Mouse (Mus musculus) megakaryocyte progenitor cell, adult 5-6 weeks (primary cell): ENCODE data around the gene Tppp2. TPM values are rescaled to one million over a fixed set of nuclear protein-coding genes. Genes with fewer than 3 reads are reported as not detected.
A peak's percentile ranks its signal among the peaks of the same experiment; 100 is the strongest.
"Not testable (repeated sequence)": the region's sequence is repeated elsewhere in the genome, so short reads cannot be mapped to it uniquely, and the experiment has no call there.

Source experiments
- ATAC-seq: replicated peaks from 2 replicates; pipeline ENCODE4 v1.8.0; 2016; ENCODE audit warnings: mild to moderate bottlenecking, moderate TSS enrichment, inconsistent platforms; ENCODE audit not compliant: poor library complexity
- total RNA-seq, 2 experiments: library from RNA; stranded (forward) in 1 of 2; stranded (reverse) in 1 of 2; fragments of 157-497, 149-512 nt in 1 of 2; fragments of 200-1000 nt in 1 of 2; gene quantifications; 2 replicates each; pipeline versions ENCODE4 v1.2.3 to v1.2.4; 2015 to 2017

Tppp2 gene
- total RNA-seq, 2 experiments from 2014 or later: not detected

GRCm38 (mm10) chr14:51906102-51906501 is 12.1 kb upstream of the Tppp2 start:
- peak; percentile 59 for ATAC-seq

DNA sequence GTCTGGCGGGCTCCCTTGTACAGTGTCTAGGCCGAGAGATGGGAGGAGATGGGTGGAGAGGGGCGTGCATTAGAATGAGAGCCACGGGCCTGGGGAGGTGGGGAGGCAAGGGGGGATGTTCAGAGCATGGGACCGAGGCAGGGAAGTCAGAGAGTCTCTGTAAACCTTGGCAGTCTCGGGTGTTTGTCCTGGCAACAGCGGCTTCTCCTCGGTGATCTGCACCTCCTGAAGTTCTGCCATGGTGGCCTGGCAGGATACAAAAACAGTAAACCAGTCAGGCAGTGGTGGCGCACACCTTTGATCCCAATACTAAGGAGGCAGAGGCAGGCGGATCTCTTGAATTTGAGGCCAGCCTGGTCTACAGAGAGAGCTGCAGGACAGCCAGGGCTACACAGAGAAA is 6.9 kb upstream of the Tppp2 start:
- no peak for ATAC-seq

GRCm38 (mm10) chr14:51912391-51913061 is 5.7 kb upstream of the Tppp2 start:
- ATAC-seq: no peak

GRCm38 (mm10) chr14:51913062-51913959 is 4.9 kb upstream of the Tppp2 start:
- peak; percentile 80 for ATAC-seq

GRCm38 (mm10) chr14:51913960-51914762 is 4.1 kb upstream of the Tppp2 start, which contains the start of gene Ndrg2:
Gene Ndrg2, minus strand, starts transcription at chr14:51914158.
- peak; percentile 38 for ATAC-seq

- ATAC-seq: 0 out of 2 replicates have a peak, but pooled peaks have one; percentile 12
Measured at GRCm38 (mm10) chr14:51915030-51915429, 3.2 kb upstream of the Tppp2 start.

DNA sequence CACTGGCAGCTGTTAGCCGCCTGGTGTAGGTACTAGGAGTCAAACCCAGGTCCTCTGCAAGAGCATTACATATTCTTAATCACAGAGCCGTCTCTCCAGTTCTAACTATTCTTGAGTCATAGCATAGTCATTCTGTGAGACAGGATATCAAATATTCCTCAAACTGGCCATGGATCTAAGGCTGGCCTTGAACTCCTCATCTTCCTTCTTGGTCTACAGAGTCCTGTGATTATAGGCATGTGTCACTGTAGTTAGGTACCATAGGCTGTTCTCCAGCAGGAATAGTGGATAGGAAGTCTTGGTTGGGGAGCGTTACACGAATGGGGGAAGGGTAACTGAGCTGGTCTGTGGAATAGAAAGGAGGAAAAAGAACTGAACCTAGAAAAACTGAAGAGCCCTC is 1.7 kb upstream of the Tppp2 start:
- ATAC-seq: no peak

DNA sequence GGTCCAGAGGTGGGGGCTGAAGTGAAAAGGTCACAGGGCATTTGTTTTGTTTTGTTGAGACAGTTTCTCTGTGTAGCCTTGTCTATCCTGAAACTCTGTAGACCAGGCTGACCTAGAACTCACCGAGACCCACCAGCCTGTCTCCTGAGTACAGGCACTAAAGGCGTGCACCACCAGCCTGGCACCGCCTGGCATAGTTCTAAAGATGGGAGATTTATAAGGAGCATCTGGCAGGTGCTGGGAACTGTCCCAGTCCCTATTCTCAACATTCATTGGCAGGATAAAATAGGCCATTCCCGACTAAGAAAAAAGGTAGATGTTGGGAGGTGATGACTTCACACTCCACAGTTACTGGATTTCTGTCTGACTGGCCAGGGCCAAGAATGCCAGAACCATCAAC is 741 bp downstream of the Tppp2 start:
- ATAC-seq: no peak

DNA sequence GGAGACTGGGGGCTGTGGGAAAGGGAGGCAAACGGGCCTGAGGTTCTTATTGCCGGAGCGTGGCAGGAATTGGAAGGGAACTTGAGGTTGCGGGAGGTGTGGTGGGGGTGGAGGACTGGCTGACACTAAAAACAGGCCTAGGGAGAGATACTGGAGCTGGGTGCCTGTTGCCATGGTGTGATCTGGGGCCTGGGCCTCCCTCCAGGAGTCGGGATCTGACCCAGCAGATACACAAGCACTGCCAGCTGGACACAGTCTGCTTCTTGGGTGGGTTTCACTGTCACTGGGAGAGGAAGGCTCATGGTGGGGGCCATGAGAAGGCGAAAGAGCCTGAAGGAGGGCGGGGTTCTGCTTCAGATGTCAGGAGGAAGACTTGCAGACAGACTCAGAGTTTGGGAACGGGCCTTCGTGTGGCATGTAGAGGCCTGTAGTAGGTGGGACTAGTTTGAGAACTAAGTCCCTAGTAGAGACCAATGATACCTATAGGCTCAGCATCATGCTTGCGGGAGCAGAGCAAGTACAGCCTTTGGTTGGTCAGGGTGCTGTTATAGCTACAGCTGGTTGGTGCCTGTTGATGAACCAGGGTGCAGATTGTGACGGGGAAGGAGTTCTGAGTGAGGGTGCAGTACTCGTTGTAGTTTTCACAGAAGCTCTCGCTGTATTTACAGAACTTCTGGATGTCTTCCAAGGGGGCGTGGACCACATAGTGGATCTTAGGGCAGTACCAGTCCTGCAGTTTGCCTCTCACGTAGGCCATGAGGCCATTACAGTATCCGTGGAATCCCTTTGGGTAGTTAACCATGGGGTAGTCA is 3.7 kb downstream of the Tppp2 start:
- no peak for ATAC-seq

GRCm38 (mm10) chr14:51922571-51922865 is 4.3 kb downstream of the Tppp2 start, which contains the start of gene Rnase13:
Gene Rnase13, minus strand, starts transcription at chr14:51922773.
- ATAC-seq: no peak

- no peak for ATAC-seq
Measured at GRCm38 (mm10) chr14:51922910-51923309, 4.7 kb downstream of the Tppp2 start.

GRCm38 (mm10) chr14:51923492-51923891 is 5.3 kb downstream of the Tppp2 start:
- ATAC-seq: no peak

DNA sequence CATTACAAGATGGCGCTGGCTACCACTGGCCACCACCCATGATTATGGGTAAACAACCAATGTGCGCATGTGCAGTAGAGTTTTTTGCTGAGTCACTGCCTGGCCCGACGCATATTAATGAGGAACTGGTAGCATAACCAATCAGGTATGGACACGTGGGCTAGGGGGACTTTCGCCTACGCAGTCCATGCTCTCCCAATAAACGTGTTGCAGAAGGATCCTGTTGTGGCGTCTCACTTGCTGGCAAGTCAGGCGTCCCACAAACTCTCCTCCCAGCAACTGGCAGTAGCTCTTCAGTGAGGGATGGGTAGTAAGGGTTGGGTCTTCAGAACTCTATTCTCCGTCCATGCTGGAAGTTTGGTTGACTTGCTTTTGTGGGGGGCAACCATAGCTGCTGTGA is 8.7 kb downstream of the Tppp2 start:
- ATAC-seq: not testable (repeated sequence)

GRCm38 (mm10) chr14:51929309-51929943 is 11.2 kb downstream of the Tppp2 start:
- ATAC-seq: no peak

GRCm38 (mm10) chr14:51929968-51930367 is 11.7 kb downstream of the Tppp2 start:
- ATAC-seq: no peak

GRCm38 (mm10) chr14:51930824-51931223 is 12.6 kb downstream of the Tppp2 start:
- ATAC-seq: peak; percentile 96

GRCm38 (mm10) chr14:51932092-51933020 is 14.1 kb downstream of the Tppp2 start:
- no peak for ATAC-seq

DNA sequence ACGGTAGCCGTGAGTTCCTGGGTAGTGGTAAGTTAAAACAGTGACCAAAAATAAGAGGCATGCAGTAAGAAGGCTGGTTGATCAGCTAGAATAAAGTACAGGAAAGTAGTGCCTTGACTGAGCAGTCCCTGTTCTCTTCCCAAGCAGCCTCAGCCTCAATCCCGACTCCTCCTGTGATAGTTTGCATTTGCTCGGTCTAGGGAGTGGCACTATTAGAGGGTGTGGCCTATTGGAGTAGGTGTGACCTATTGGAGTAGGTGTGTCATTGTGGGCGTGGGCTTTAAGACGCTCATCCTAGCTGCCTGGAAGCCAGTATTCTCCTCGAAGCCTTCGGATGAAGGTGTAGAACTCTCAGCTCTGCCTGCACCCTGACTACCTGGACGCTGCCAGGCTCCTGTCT is 20.8 kb downstream of the Tppp2 start:
- ATAC-seq: no peak
